Mouse (Mus musculus) small intestine, adult 2 months (tissue): ENCODE measurements around the gene Dok5. TPM values are rescaled to one million over a fixed set of nuclear protein-coding genes. Genes with fewer than 3 reads are reported as not detected.

ENCODE experiments used
- H3K27ac ChIP-seq: fragments of 200-500 bp; 2 replicates; pipeline ENCODE4 v1.5.1; 2012; ENCODE audit warnings: low read depth, low read length, control low read depth, inconsistent platforms; ENCODE audit not compliant: insufficient read depth
- H3K27me3 ChIP-seq: fragments of 200-500 bp; 2 replicates; pipeline ENCODE4 v1.6.1; 2012; ENCODE audit warnings: mild to moderate bottlenecking, moderate library complexity, low read length, inconsistent platforms; ENCODE audit not compliant: control insufficient read depth, insufficient read depth
- H3K36me3 ChIP-seq: fragments of 200-500 bp; 2 replicates; pipeline ENCODE4 v1.6.1; 2012; ENCODE audit warnings: mild to moderate bottlenecking, low read length, control low read depth, inconsistent platforms; ENCODE audit not compliant: control insufficient read depth, insufficient read depth
- H3K4me1 ChIP-seq: fragments of 200-500 bp; 2 replicates; pipeline ENCODE4 v1.6.1; 2012; ENCODE audit warnings: low read length, inconsistent platforms, mixed read lengths; ENCODE audit not compliant: control insufficient read depth, insufficient read depth, insufficient read length
- H3K4me3 ChIP-seq: fragments of 200-500 bp; 2 replicates; pipeline ENCODE4 v1.5.1; 2012; ENCODE audit warnings: low read depth, mild to moderate bottlenecking, control low read depth, inconsistent platforms, low read length, moderate library complexity
- CTCF ChIP-seq: fragments of 200-500 bp; IDR thresholded peaks from 2 replicates; pipeline ENCODE4 v1.5.1; 2012; ENCODE audit warnings: low read depth, mild to moderate bottlenecking, control low read depth, inconsistent platforms, low read length, moderate library complexity, mixed read lengths; ENCODE audit not compliant: insufficient replicate concordance, insufficient read length; ENCODE audit errors: extremely low read depth
- POLR2A ChIP-seq: fragments of 200-500 bp; IDR thresholded peaks from 2 replicates; pipeline ENCODE4 v1.6.1; 2012; ENCODE audit warnings: low read depth, mild to moderate bottlenecking, control low read depth, inconsistent platforms, low read length, moderate library complexity
- WGBS: fragments of 180-500 bp; shearing (Covaris S2); methylation state at CpG from one replicate; pipeline ENCODE4 v1.1.7; 2018; 5-methylcytosine and 5-hydroxymethylcytosine counted together
- polyA plus RNA-seq: library from polyadenylated mRNA; depleted of rRNA; stranded (reverse); fragments of >200 nt; gene quantifications from 2 replicates; pipeline ENCODE4 v1.2.3, GENCODE M21; 2012

Gene Dok5
- polyA plus RNA-seq, 1 experiment: 0.14 TPM

DNA sequence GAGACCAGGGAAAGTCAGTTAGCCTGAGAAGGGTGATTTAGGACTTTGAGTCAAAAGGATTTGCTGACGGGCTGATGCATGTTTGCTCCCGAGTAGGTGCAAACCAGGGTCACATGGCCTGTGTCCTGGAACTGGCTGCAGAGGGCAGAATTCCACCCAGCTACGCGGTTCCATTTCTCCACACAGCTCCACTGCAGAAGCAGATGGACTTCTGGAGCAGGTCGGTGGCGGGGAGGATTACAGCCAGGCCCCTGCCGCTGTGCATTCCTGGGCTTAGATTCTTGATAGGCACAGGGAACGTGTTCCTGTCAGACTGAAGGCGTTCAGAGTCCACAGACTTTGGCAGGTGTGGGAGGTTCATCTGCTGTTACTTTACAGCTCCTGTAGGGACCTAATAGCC is 131.2 kb downstream of the Dok5 start:
- H3K4me3 ChIP-seq: no peak overlapping the region
- WGBS: 38% methylated on average over 9 of the region's 9 CpGs
- H3K27me3 ChIP-seq: no peaks in the 10 kb centered on the region
- no peaks in the 10 kb centered on the region for H3K4me1 ChIP-seq
- TF ChIP-seq CTCF (no peak), POLR2A (no peak)
- H3K27ac ChIP-seq: no peak overlapping the region
- H3K36me3 ChIP-seq: no peaks in the 10 kb centered on the region

DNA sequence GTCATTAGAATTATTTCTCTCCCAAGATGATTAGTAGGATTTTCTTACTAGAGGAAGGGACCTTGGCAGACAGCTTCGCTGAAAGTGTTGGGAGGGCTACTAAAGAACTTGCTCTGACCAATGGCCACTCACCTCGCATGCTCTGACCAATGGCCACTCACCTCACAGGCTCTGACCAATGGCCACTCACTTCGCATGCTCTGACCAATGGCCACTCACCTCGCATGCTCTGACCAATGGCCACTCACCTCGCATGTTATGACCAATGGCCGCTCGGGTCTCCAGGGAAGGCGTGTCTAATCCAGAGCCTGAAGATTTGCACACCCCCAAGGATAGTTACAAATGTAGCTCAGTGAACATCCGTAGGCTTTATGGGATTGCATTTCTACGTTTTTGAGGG is 131.6 kb downstream of the Dok5 start:
- WGBS: 91% methylated on average over 10 of the region's 10 CpGs
- H3K36me3 ChIP-seq: no peaks in the 10 kb centered on the region
- H3K4me1 ChIP-seq: no peaks in the 10 kb centered on the region
- H3K4me3 ChIP-seq: no peak overlapping the region
- TF ChIP-seq POLR2A (no peak), CTCF (no peak)
- no peaks in the 10 kb centered on the region for H3K27me3 ChIP-seq
- no peak overlapping the region for H3K27ac ChIP-seq

DNA sequence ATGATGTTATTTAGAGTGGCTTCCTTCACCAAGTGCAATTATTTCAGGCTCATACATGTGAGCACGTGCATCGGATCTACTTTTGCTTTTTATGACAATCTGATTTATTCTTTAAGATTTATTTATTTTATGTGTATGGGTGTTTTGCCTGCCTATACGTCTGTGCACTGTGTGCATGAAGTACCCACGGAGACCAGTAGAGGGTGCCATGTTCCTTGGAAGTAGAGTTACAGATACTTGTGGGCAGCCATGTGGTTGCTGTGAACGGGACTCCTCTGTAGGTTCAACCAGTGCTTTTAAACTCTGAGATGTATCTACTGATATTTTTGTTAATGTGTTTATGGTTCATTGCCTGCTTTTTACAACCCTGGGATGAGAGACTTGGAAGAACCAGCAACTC is 132.4 kb downstream of the Dok5 start:
- no peak overlapping the region for H3K4me3 ChIP-seq
- 80% methylated on average over 5 of the region's 5 CpGs for WGBS
- no peaks in the 10 kb centered on the region for H3K36me3 ChIP-seq
- TF ChIP-seq POLR2A (no peak), CTCF (no peak)
- no peaks in the 10 kb centered on the region for H3K4me1 ChIP-seq
- H3K27ac ChIP-seq: no peak overlapping the region
- H3K27me3 ChIP-seq: no peaks in the 10 kb centered on the region

DNA sequence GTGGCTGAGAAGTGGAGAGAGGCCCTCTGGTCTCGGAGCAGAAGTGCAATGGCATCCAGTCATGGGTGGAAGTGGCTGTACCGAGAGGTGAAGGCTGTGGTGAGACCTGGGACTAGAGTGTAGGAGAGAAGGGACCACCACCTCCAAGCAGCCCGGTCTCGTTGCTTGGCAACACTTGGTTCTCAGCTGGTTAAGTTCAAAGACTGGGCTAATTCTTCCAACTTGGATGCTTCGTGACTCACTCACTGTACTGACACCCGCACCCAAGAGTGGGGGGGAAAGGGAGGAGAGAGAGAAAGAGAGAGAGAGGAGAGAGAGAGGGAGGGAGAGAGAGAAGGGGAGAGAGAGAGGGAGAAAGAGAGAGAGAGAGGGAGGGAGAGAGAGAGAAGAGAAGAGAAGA is 133.2 kb downstream of the Dok5 start:
- Histone ChIP-seq H3K36me3 (no peaks in the 10 kb centered on the region), H3K27ac (no peak overlapping the region), H3K4me3 (no peak overlapping the region), H3K27me3 (no peaks in the 10 kb centered on the region), H3K4me1 (no peaks in the 10 kb centered on the region)
- TF ChIP-seq POLR2A: no peak
- no peak for TF ChIP-seq CTCF
- WGBS: 78% methylated on average over 6 of the region's 6 CpGs

DNA sequence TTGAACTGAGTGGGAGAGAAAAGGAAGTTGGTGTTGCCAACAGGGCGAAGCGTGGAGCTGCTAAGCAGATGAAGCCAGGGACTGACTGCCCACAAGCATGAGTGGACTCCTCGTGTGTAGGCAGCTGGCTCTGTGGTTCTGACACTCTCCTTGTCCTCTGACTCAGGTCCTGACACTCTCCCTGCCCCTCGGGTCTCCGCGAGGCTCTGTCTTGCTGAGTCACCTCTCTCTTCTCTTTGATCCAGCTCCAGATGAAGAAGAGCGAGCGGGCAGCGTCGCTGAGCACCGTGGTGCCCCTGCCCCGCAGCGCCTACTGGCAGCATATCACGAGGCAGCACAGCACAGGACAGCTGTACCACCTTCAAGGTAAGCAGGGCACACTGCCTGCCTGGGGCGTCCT is 139.0 kb downstream of the Dok5 start:
- Histone ChIP-seq H3K27ac (no peak overlapping the region), H3K27me3 (no peaks in the 10 kb centered on the region), H3K36me3 (no peaks in the 10 kb centered on the region), H3K4me3 (no peak overlapping the region), H3K4me1 (no peaks in the 10 kb centered on the region)
- 77% methylated on average over 15 of the region's 15 CpGs for WGBS
- TF ChIP-seq POLR2A (no peak), CTCF (no peak)

DNA sequence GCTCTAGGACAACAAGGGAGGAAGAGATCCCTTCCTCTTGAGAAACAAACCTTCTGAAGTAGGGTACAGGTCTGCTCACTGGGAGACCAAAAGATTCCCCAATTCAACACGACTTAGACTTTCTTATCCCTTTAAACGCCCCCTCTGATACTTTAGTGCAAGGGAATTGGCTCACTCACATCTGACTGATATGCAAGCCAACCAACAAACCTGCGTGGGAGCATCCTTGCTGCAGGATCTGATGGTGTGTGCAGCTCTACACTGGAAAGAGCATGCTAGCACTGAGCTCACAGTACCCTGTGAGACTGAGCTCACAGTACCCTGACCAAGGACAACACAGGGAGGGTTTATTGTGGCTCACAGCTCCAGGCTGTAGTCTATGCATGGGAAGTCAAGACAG is 139.9 kb downstream of the Dok5 start:
- no peak overlapping the region for H3K4me3 ChIP-seq
- WGBS: 77% methylated on average over 3 of the region's 3 CpGs
- no peak overlapping the region for H3K27ac ChIP-seq
- H3K36me3 ChIP-seq: no peaks in the 10 kb centered on the region
- TF ChIP-seq CTCF (no peak), POLR2A (no peak)
- no peaks in the 10 kb centered on the region for H3K4me1 ChIP-seq
- no peaks in the 10 kb centered on the region for H3K27me3 ChIP-seq

DNA sequence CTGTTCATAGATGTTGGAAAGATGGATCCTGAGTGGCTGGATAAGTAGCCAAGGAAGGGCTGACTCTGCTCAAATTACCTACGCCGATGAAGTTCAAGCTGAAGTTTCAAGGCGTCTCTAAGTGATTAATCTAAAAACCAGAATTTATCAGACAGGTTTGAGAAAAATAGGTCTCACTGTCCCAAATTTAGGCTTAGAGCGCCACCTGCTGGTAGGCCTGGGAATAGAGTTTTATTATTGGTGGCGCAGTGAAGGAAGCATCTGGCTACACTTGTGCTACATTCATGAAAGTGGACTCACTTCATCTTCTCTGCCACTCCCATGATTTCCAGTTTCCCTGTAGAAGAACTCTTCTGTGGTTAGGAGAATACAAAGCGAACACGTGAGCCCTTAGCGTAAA is 141.8 kb downstream of the Dok5 start:
- Histone ChIP-seq H3K4me3 (no peak overlapping the region), H3K27ac (no peak overlapping the region), H3K36me3 (no peaks in the 10 kb centered on the region), H3K27me3 (no peaks in the 10 kb centered on the region), H3K4me1 (no peaks in the 10 kb centered on the region)
- TF ChIP-seq CTCF: no peak
- TF ChIP-seq POLR2A: no peak
- 13% methylated on average over 8 of the region's 8 CpGs for WGBS

DNA sequence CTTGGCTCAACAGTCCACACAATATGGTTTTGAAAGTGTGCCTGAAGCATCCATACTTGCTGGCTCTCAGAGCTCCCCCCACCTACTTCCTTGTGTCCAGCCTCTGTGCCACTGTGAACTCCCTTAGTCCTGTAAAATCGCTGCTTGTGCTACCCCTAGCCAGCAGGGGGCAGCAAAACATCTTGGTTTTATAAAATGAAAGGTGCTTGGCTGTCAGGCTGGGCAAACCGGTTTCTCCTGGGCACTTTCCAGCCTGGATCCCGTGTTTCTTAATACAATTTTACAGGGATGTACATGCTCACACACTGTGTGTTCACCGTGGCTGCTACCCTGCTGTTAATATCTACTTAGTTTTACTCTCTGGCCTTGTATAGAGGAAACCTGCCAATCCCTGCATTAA is 145.9 kb downstream of the Dok5 start:
- Histone ChIP-seq H3K36me3 (no peaks in the 10 kb centered on the region), H3K4me1 (no peaks in the 10 kb centered on the region), H3K27me3 (no peaks in the 10 kb centered on the region), H3K4me3 (no peak overlapping the region), H3K27ac (no peak overlapping the region)
- peak; percentile 78; the same call in 1 of the 2 replicates for TF ChIP-seq CTCF
- TF ChIP-seq POLR2A: no peak
- WGBS: 2% methylated on average over 4 of the region's 4 CpGs
